Mouse (Mus musculus) right cerebral cortex, adult 18-20 months (tissue): ENCODE results near the gene Dnajc2.
"Not testable (repeated sequence)": the region's sequence is repeated elsewhere in the genome, so short reads cannot be mapped to it uniquely, and the experiment has no call there.

Source experiments
- DNase-seq: peaks from one replicate; pipeline ENCODE4 v3.0.0; 2022; ENCODE audit warnings: mixed read lengths

Gene Dnajc2

GRCm38 (mm10) chr5:21739881-21740280 is 45.2 kb downstream of the Dnajc2 start:
- DNase-seq = no peak

- no peak for DNase-seq
These were observed 45.9 kb downstream of the Dnajc2 start for GRCm38 (mm10) chr5:21739120-21739519.

DNA sequence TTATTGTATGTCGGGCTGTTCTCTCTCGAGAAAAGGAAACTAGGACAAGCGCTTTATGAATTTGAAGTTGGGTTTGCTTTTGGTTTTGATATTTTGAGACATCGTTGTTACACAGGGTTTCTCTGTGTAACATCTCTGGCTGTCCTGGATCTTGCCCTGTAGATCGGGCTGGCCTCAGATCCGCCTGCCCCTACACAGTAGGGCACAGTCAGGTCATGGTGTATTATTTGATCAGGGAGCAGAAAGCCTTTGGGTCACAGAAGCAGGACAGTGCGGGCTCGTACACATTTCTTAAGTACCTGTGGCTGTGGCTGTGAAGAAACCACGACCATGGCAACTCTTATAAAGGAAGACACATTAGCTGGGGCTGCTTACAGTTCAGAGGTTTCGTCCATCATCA is 47.4 kb downstream of the Dnajc2 start:
- DNase-seq = no peak

DNA sequence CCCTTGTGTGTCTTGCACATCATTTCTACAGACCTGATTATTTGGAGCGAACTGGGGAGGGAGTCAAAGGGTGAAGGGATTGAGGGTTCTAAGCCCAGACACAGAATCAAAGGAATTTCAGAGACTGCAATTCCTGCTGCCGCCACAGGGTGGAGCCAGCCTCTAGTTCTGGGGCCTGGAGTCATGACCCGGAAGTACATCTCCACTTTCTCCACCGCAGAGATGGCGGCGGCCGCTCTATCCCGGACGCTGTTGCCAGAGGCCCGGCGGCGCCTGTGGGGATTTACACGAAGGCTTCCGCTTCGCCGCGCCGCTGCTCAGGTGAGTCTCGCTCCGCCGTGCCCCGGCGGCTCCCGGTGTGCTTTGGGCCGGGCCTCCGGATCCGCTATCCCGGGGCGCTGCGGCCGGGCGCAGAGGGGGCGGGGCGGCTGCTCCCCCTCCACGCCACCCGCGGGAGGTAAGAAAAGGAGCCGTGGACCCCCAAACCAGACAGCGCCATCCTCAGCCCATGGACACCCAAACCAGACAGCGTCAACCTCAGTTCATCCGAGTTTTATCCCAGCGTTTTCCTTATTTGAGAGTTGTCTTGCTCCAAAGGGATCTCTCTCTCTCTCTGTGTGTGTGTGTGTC is 48.0 kb downstream of the Dnajc2 start, which contains the start of gene Pmpcb:
Gene Pmpcb (plus strand): TSS at position 186 of the 630 bp plus-strand sequence.
- peak; percentile 87 for DNase-seq

DNA sequence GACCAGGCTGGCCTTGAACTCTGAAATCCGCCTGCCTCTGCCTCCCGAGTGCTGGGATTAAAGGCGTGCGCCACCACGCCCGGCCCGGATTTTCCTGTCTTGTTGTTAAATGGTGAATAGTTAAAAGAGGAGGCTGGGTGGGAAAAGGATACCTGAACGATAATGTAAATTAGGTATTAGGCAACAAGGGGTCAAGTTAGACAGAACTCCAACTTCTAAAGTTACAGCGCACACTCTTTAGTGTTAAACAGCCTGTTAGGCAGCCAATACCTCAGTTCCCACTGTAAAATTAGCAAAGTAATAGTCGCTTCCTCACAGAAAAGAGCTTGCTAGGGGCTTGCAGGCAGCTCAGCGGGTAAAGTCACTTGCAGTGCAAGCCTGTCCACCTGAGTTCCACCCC is 49.0 kb downstream of the Dnajc2 start:
- DNase-seq = no peak

DNA sequence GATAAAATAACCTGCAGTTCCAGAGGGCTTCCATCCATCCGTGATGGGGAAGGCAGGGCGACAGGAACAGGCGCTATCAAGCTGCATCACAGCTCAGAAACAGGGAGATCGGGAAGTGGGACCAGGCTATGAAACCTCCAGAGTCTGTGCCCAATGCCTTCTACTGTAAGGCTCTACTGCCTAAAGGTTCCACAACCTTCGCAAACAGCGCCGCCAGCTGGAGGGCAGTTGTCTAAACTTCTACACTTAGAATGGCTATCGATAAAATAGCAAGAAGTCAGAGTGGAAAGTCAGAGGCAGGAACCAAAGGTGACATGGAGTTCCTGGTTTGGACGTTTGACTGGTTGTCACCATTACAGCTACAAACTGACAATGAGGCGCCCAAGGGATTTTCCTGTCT is 49.5 kb downstream of the Dnajc2 start:
- peak; percentile 56 for DNase-seq

GRCm38 (mm10) chr5:21735100-21735499 is 50.0 kb downstream of the Dnajc2 start:
- no peak for DNase-seq

DNA sequence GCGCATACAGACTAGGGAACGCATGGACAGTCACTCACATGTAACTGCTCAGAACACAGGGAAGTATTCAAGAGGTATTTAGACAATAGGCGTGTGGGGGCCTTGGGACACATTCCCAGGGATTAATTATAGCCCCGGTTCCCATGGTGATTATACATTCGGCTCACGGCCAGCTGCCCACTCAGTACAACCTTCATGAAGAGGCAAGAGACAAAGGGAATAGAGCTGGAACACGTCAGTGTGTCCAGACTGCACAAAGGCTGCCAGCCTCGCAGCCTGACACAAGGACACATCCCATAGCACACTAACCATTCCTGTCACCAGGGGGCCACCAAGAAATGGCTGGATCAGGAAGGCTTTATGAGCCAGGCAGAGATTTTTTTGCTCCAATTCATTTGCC is 52.1 kb downstream of the Dnajc2 start:
- DNase-seq = peak; percentile 88

- no peak for DNase-seq
These were observed 52.7 kb downstream of the Dnajc2 start for GRCm38 (mm10) chr5:21732177-21732911.

DNA sequence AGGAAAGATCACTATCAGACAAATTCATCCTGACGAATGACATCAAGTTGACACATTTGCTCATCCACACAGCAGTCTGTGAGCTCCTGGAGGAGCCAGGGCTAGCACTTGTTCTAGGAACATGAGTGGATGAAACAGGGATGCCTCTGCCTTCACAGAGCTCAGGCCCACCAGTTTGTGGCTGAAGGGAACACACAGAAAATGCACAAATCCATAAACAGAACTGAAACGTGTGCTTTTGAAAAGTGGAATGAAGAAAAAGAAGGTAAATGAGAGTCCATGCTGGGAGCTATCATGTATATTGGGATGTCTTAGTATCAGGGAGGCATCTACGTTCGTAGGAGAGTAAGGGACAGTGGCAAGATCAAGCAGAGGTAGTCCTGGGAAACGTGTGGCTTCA is 55.9 kb downstream of the Dnajc2 start:
- no peak for DNase-seq

DNA sequence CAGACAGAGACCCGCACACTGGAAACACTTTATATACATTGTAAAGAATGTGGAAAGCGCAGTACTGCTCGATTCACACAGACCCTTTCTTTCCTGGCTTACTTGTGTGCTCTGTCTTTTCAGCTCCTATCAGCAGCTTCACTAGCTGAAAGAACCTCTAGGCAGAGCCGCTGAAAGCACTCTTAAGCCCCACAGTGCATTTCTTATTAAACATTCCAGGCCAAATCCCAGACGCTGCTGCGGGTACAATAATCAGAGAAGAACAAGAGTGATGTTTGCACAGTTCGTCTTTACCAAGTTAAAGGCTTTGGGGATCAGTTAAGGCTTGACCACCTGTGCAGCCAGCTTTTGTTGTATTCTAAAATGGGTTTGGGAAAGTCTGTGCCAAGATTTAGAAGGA is 60.2 kb downstream of the Dnajc2 start:
- no peak for DNase-seq

- no peak for DNase-seq
These were observed 60.6 kb downstream of the Dnajc2 start for GRCm38 (mm10) chr5:21724427-21724826.

- DNase-seq = no peak
These were observed 65.8 kb downstream of the Dnajc2 start for GRCm38 (mm10) chr5:21719209-21719608.

GRCm38 (mm10) chr5:21718546-21718945 is 66.5 kb downstream of the Dnajc2 start:
- no peak for DNase-seq

DNA sequence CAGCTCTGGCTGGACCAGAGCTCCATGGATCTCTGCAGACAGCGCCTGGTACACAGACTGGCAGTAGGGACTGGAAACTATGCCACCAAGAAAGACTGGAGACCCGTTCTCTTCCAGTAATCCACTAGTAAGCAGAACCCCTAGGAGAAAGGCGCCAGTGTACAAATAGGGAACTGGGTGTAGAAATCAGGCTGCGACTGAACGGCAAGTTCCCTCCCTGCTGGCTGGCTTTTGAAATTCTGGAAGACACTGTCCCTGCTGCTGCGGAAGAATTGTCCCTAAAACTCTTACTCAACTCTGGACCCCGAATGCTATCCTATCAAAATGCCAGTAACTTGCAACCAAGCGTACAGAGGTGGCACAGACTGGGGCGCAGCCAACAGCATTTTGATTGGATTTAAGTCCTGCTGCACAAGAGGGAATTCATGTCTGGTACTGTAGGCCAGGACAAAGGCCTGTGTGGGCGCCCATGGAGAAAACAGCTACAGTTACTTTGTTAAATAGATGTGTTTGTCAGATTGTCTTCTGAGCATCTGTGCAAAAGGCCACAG is 67.8 kb downstream of the Dnajc2 start:
- no peak for DNase-seq

DNA sequence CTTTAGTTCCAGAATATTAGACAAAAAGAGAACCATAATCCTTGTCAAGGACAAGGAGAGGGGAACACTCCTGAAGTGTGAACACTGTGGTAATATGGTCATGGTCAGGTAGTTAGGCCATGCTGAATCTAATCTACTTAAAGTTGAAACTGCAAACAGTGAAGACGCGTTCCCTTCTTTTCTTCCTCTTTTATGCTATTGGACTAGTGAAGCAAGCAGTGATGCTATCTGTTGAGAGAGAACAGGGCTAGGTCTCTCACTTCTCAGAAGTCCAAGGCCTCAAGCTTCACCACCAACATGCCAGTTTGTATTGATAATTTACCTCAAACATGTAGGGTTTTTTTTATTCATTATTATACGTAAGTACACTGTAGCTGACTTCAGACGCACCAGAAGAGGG is 70.6 kb downstream of the Dnajc2 start:
- DNase-seq = no peak

DNA sequence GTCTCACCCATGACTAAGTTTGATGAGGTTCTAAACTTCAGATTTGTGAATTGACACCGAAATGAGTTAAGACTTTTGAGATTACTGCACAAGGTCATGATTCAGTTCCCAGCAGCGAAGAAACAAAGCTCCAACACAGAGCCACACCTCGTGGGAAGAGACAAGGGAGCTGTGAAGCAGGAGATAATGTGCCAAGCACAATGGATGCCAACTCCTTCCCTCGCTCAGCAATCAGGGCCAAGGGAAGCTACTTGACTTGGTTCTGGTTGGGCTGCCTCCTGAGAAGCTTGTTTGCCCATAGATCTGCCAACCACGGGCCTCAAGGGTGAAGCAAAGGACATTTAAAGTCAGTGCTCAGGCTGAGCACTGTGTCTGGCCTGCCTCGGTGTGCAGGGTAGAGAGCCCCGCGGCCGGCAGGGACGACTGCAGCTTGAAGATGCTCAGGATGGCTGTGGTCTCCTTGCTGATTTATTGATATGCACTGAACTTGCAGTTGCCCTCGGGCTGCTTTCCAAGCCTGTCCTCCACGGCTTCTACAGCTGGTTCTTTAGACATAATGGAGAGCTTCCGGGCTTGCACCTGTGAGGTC is 72.8 kb downstream of the Dnajc2 start:
- DNase-seq = peak; percentile 28

DNA sequence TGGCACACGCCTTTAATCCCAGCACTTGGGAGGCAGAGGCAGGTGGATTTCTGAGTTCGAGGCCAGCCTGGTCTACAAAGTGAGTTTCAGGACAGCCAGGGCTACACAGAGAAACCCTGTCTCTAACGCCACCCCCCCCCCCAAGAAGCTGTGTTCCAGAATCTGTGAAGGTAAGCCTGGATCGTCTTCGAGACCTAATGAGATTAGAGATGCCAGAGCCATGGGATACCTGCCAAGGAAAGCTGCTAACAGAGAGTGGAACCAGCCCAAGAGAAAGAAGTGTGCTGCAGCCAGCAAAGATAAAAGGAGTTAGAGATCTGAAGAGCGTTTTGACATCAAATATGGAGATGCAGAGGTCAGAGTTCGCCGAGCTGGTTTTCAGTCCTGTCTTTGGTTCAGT is 77.0 kb downstream of the Dnajc2 start:
- DNase-seq = not testable (repeated sequence)
